Mouse (Mus musculus) heart, postnatal 0 days (tissue): ENCODE data around the gene Hat1.

Experiments
- CTCF ChIP-seq: IDR thresholded peaks from 2 replicates; pipeline ENCODE4 v1.5.1; 2016; ENCODE audit warnings: antibody characterized with exemption, control low read depth, low read depth
- EP300 ChIP-seq: IDR thresholded peaks from 2 replicates; pipeline ENCODE4 v1.6.1; 2016; ENCODE audit warnings: antibody characterized with exemption, low read depth

GRCm38 (mm10) chr2:71424545-71424944 is 35.8 kb downstream of the Hat1 start:
- TF ChIP-seq CTCF = no peak
- no peak for TF ChIP-seq EP300
